Mouse (Mus musculus) heart, postnatal 0 days (tissue): ENCODE measurements at regions not wholly inside any gene's neighbourhood (a gene's known extent, or its start where the extent isn't known, plus 50 kb on each side); places are given as distances from the start of the nearest gene placed in this dataset.

Experiments
- CTCF ChIP-seq: IDR thresholded peaks from 2 replicates; pipeline ENCODE4 v1.5.1; 2016; ENCODE audit warnings: antibody characterized with exemption, control low read depth, low read depth
- EP300 ChIP-seq: IDR thresholded peaks from 2 replicates; pipeline ENCODE4 v1.6.1; 2016; ENCODE audit warnings: antibody characterized with exemption, low read depth

GRCm38 (mm10) chr10:119122347-119122746 is 117.5 kb downstream of the Cand1 start:
- TF ChIP-seq CTCF (no peak), EP300 (no peak)
